Mouse (Mus musculus) midbrain, embryonic 16.5 days (tissue): ENCODE measurements around the gene Cish. TPM values are rescaled to one million over a fixed set of nuclear protein-coding genes. Genes with fewer than 3 reads are reported as not detected.

Experiments
- ATAC-seq: fragments of 200-750 bp; cut with Nextera tagmentation; 2 replicates; pipeline ENCODE4 v1.8.0; 2017; ENCODE audit warnings: moderate TSS enrichment
- H3K27ac ChIP-seq: fragments of 300-500 bp; sonication (generic); 2 replicates; pipeline ENCODE4 v1.5.1; 2014; ENCODE audit warnings: mild to moderate bottlenecking, low read length, mixed read lengths
- H3K27me3 ChIP-seq: fragments of 300-500 bp; sonication (generic); 2 replicates; pipeline ENCODE4 v1.6.1; 2014; ENCODE audit warnings: low read depth, low read length, mixed read lengths; ENCODE audit not compliant: control insufficient read depth, insufficient read depth
- H3K36me3 ChIP-seq: fragments of 300-500 bp; sonication (generic); 2 replicates; pipeline ENCODE4 v1.6.1; 2014; ENCODE audit warnings: mild to moderate bottlenecking, low read length, moderate library complexity, mixed read lengths; ENCODE audit not compliant: control insufficient read depth, insufficient read depth
- H3K4me1 ChIP-seq: fragments of 300-500 bp; sonication (generic); 2 replicates; pipeline ENCODE4 v1.6.1; 2014; ENCODE audit warnings: mild to moderate bottlenecking, low read length, mixed read lengths; ENCODE audit not compliant: control insufficient read depth, insufficient read depth
- H3K4me2 ChIP-seq: fragments of 300-500 bp; sonication (generic); 2 replicates; pipeline ENCODE4 v1.6.1; 2014; ENCODE audit warnings: mild to moderate bottlenecking, low read length, mixed read lengths
- H3K4me3 ChIP-seq: fragments of 300-500 bp; sonication (generic); 2 replicates; pipeline ENCODE4 v1.5.1; 2014; ENCODE audit warnings: low read depth, mild to moderate bottlenecking, low read length, moderate library complexity, mixed read lengths
- H3K9ac ChIP-seq: fragments of 300-500 bp; sonication (generic); 2 replicates; pipeline ENCODE4 v1.6.1; 2014; ENCODE audit warnings: low read depth, low read length, mixed read lengths
- H3K9me3 ChIP-seq: fragments of 300-500 bp; sonication (generic); replicated peaks from 2 replicates; pipeline ENCODE4 v1.6.1; 2014; ENCODE audit warnings: mild to moderate bottlenecking, low read length, mixed read lengths; ENCODE audit not compliant: control insufficient read depth, poor library complexity, severe bottlenecking
- WGBS: fragments of 180-500 bp; shearing (Covaris S2); extraction: QIAGEN DNeasy Blood & Tissue Kit; methylation state at CpG from one replicate; pipeline ENCODE4 v1.1.7; 2014; 5-methylcytosine and 5-hydroxymethylcytosine counted together
- polyA plus RNA-seq: library from polyadenylated mRNA; unstranded; fragments of >200 nt; fragmentation: Nextera tagmentation; extraction: Ambion mirVana; gene quantifications from 2 replicates; pipeline ENCODE4 v1.2.1, GENCODE M21; 2015

Gene Cish
- polyA plus RNA-seq, 1 experiment from 2014 or later: 8.6 TPM

DNA sequence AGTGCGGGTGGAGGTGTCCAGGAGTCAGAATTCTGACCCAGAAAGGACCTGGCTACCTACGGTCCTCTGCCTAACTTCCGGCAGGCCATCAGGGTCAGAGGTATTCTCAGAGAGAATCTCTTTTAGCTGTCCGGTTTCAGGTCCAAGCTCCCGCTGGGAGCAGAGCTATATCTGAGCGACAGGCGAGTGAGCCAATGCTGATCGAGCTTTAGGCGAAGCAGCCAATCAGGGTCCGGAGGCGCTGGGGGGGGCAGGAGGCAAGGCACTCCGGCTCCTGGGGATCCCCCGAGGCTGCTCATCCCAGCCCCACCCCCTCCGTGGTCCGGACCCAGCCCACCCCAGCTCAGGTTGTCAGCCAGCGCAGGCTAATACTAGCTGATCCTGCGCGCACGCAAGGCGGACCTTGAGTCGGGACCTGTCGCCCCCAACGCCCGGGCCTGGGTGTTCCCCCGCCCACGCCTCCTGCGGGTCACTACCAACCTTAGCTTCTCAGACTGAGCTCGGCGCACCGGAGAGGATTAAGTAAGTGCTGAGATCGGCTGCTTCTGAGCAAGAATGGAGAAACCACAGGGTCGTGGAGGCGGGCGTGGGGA, 44.5 kb downstream of the Cish start, which contains the start of gene 6430571L13Rik:
TSS of gene 6430571L13Rik (plus strand) at position 336 of the 593 bp plus-strand sequence.
- peak; percentile 92 for ATAC-seq

DNA sequence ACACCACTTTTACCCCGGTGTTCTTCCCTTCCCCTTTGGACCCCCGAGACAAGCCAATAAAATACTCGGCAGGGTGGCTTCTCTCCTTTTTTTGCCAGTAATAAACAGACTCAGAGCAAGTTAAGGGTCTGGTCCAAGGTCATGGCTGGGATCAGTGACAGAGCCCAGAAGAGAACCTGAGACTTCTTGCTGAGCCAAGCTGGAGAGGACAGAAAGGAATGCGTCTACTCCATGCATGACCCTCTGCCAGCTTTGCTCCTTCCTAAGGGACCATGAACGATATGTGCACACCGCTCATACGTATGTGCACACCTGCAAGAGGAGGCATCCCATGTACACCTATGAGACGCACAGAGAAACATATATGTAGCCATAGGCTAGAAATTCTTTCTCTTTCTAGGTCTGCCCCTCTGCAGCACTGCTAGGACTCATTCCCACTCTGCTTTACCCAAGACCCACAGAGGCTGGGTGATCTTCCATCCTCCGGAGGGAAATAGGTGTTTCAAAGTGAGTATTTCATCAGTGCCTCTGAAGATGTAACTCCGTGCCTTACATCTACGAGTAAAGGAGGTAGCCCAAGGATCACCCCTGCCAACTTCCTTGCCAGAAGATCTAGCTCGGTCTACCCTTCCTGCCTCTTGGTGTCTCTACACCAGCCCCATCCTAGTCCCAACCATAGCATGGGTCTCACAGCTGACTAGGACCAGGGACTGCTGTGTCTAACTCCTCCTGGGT, 45.3 kb downstream of the Cish start:
- peak; percentile 5; the same call in 1 of the 2 replicates for ATAC-seq
- peak overlapping the region; percentile 67 for H3K4me2 ChIP-seq

More for the DNA sequence above, 44.5 kb downstream of the Cish start, which contains the start of gene 6430571L13Rik:
- Histone ChIP-seq H3K27ac (peak within 1 kb of the TSS; percentile 84), H3K4me3 (peak within 1 kb of the TSS; percentile 76), H3K36me3 (no peaks in the 10 kb centered on the region), H3K9ac (peak within 1 kb of the TSS; percentile 87), H3K27me3 (no peaks in the 10 kb centered on the region), H3K4me2 (peak within 1 kb of the TSS; percentile 67), H3K4me1 (peaks cover 21% of the 10 kb centered on the region), H3K9me3 (no peaks in the 10 kb centered on the region)
- WGBS: under 1% methylated on average over 34 of the region's 34 CpGs

DNA sequence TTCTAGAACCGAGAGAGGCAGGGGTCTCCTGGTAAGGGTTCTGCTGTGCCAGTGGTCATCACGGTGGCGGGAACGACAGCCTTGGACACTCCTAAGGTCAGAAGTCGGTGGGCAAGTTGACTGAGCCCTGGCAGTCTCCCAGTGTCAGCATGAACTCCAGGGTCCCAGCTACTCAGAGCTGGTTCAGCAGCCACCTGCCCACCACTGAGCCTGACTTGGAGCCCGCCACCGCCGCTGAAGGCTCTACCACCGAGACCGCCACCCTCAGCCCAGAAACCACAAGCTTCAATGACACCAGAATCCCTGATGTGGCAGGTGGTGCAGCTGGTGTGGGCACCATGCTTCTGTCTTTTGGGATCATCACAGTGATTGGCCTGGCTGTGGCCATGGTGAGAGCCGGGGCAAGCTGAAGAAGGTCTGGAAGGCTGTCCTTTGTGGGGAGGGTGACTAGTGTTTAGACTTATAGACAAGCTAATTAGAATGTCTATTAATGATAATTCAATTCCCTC, 46.4 kb downstream of the Cish start:
- H3K36me3 ChIP-seq: no peaks in the 10 kb centered on the region
- H3K27ac ChIP-seq: no peak overlapping the region
- H3K9ac ChIP-seq: no peak overlapping the region
- WGBS: 90% methylated on average over 11 of the region's 11 CpGs
- no peak overlapping the region for H3K4me2 ChIP-seq
- peaks cover 19% of the 10 kb centered on the region for H3K4me1 ChIP-seq
- no peaks in the 10 kb centered on the region for H3K9me3 ChIP-seq
- H3K27me3 ChIP-seq: no peaks in the 10 kb centered on the region
- ATAC-seq: no peak
- H3K4me3 ChIP-seq: no peak overlapping the region

More for the DNA sequence above, 45.3 kb downstream of the Cish start:
- no peaks in the 10 kb centered on the region for H3K36me3 ChIP-seq
- H3K27ac ChIP-seq: peak overlapping the region; percentile 84
- peak overlapping the region; percentile 87 for H3K9ac ChIP-seq
- peak overlapping the region; percentile 76 for H3K4me3 ChIP-seq
- WGBS: 50% methylated on average over 12 of the region's 12 CpGs
- H3K27me3 ChIP-seq: no peaks in the 10 kb centered on the region
- H3K9me3 ChIP-seq: no peaks in the 10 kb centered on the region
- peaks cover 21% of the 10 kb centered on the region for H3K4me1 ChIP-seq

DNA sequence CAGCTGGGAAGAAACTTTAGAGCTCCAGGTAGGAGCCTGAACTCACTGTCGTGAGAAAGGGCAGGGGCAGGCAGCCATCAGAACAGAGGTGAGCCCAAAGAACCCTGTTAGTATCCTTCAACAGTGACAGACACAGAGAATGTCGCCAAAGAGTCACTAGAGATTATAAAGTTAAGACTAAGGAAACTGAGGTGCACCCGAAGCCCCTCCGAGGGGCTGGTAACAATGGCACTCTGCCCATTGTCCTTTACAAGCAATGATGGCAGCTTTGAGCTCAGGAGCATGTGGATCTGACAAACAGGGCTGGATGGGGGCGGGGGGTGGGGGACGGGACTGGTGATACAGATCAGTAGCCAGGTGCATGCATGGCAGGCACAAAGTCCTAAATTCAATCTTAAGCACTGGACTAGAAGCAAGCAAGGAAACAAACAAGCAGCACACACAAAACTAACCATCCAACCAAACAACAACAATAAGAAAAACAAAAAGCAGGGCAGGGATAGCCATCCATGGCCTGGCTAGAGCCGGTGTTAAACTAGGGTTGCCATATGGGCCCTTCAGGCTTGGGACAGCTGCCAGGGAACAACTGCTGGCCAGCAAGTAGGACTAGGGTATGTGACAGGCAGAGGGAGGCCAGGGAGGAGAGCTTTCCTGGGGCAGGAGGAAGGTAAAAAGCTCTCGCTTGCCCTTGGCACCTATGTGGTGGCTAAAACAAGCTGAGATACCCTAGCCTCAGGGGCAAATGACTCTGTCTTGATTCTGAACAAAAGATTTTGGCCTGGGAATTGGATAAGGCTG, 47.5 kb downstream of the Cish start:
- Histone ChIP-seq H3K9me3 (no peaks in the 10 kb centered on the region), H3K36me3 (no peaks in the 10 kb centered on the region), H3K27me3 (no peaks in the 10 kb centered on the region), H3K4me2 (no peak overlapping the region), H3K4me1 (peaks cover 14% of the 10 kb centered on the region), H3K9ac (no peak overlapping the region), H3K4me3 (no peak overlapping the region), H3K27ac (no peak overlapping the region)
- no peak for ATAC-seq
- 70% methylated on average over 8 of the region's 8 CpGs for WGBS

DNA sequence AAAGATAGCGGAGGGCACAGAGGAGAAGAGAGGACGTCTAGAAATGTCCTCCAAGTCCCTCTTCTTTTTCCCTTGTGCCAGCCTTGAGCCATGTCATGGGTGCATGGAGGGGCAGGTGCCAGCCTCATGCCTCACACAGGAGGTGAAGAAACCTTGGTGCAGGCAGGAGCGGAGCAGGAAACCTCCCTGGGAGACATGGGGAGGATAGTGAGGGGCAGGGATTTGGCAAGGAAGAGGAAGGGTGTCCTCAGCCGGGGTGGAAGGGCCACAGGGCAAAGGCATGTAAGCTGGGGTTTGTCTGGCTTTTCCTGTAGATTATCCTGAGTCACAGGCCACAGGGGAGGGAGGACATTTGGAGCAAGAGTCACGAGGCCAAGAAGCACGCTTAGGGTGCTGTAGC, 48.2 kb downstream of the Cish start:
- no peak overlapping the region for H3K9ac ChIP-seq
- no peaks in the 10 kb centered on the region for H3K27me3 ChIP-seq
- no peak overlapping the region for H3K4me3 ChIP-seq
- 70% methylated on average over 6 of the region's 6 CpGs for WGBS
- H3K4me1 ChIP-seq: peaks cover 8% of the 10 kb centered on the region
- no peak overlapping the region for H3K27ac ChIP-seq
- no peaks in the 10 kb centered on the region for H3K9me3 ChIP-seq
- no peaks in the 10 kb centered on the region for H3K36me3 ChIP-seq
- no peak overlapping the region for H3K4me2 ChIP-seq
- ATAC-seq: no peak

DNA sequence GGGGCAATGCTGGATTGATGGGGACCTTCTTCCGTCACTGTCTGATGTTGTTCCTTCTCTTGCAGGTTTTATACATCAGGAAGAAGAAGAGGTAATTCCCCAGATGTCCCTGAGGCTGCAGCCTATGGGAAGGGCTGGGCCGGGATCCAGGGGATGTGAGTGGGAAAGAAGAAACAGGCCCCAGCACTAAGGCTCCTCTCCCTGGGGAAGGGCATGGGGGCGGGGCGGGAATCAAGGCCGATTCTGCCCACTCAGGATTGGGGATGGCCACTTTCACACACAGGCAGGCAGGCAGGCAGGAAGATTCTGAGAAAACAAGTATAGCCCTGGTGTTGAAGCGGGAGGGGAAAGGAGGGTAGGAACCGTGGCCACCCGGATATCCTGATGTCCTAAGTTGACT, 50.3 kb downstream of the Cish start:
- 93% methylated on average over 8 of the region's 8 CpGs for WGBS

DNA sequence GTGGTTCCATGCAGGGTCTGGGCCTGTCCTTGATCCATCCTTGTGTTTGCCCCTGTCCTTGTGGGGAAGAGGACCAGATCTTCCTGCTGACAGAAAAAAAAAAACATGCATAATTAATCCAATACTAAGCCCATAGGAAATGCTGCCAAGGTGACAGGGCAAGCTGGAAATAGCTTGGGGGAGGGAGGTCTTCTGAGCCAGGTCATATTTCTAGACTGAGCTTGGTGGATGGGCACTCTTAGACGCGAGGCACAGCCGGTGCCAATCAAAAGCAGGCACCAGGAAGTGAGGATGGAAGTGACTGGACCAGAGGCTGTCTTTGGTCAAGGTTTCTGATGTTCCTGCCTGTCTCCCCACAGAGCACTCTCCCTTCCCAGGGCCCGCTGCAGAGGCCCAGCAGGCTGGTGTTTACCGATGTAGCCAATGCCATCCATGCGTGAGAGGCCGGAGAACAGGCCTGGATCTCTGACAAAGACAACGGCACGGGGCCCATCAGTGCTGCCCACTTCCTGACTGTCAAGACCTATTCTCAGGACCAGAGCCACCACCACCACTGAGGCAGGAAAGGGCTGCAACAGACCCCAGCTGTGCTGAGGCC, 51.9 kb downstream of the Cish start:
- 72% methylated on average over 9 of the region's 9 CpGs for WGBS
- Histone ChIP-seq H3K36me3 (no peaks in the 10 kb centered on the region), H3K4me1 (no peaks in the 10 kb centered on the region), H3K9ac (no peak overlapping the region), H3K4me3 (no peak overlapping the region), H3K9me3 (no peaks in the 10 kb centered on the region), H3K27ac (no peak overlapping the region), H3K27me3 (no peaks in the 10 kb centered on the region), H3K4me2 (no peak overlapping the region)
- ATAC-seq: no peak

More for the DNA sequence above, 50.3 kb downstream of the Cish start:
- Histone ChIP-seq H3K9me3 (no peaks in the 10 kb centered on the region), H3K4me2 (no peak overlapping the region), H3K4me1 (peaks cover 4% of the 10 kb centered on the region), H3K4me3 (no peak overlapping the region), H3K36me3 (no peaks in the 10 kb centered on the region), H3K27ac (no peak overlapping the region), H3K9ac (no peak overlapping the region), H3K27me3 (no peaks in the 10 kb centered on the region)
- ATAC-seq: no peak

DNA sequence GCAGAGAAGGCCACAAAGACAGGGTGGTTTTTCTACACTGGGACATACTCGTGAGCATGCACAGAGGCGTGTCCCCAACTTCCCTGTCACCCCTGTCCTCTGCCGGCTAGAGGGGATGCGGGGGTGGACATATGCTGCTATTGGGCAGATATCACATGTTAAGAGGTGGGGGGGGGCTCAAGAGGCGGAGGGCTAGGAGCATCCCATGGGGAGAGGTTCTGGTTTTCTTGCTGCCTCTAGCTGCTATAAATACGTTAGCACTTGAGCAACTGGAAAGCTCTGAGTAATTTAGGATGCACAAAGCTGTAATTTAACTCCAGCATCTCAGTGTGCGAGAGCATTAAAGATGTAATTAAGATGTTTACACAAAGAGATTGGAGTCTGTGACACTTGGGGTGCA, 53.5 kb downstream of the Cish start:
- no peak overlapping the region for H3K27ac ChIP-seq

More for the DNA sequence above, 53.5 kb downstream of the Cish start:
- H3K4me2 ChIP-seq: no peak overlapping the region
- H3K4me1 ChIP-seq: no peaks in the 10 kb centered on the region
- no peaks in the 10 kb centered on the region for H3K9me3 ChIP-seq
- no peak for ATAC-seq
- no peaks in the 10 kb centered on the region for H3K36me3 ChIP-seq
- no peaks in the 10 kb centered on the region for H3K27me3 ChIP-seq
- 65% methylated on average over 7 of the region's 7 CpGs for WGBS
- H3K9ac ChIP-seq: no peak overlapping the region
- H3K4me3 ChIP-seq: no peak overlapping the region
